Mouse (Mus musculus): ENCODE data around the gene Cyp4a14.
"Not testable (repeated sequence)": the region's sequence is repeated elsewhere in the genome, so short reads cannot be mapped to it uniquely, and the experiment has no call there.

Gene Cyp4a14

DNA sequence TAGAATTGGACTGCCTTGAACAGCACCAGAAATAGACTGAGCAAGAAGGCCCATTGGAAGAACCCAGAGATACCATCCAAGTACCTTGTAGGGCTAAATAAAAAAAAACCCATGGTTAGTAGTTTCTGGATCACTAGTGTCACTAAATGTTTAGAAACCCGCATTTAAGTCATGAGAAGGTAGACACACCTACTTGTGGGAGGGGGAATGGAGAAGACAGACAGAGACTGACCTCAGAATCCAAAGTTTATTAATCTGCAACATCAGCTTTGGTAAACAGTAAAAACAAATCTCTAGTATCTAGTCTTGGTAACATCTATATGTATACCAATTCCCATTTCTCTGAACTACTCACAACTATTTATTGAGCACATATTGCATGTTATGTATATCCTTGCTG lies at the start of gene Cyp4a14:
TSS of gene Cyp4a14 (minus strand) at position 142 of the 400 bp plus-strand sequence.
- no peak for DNase-seq

DNA sequence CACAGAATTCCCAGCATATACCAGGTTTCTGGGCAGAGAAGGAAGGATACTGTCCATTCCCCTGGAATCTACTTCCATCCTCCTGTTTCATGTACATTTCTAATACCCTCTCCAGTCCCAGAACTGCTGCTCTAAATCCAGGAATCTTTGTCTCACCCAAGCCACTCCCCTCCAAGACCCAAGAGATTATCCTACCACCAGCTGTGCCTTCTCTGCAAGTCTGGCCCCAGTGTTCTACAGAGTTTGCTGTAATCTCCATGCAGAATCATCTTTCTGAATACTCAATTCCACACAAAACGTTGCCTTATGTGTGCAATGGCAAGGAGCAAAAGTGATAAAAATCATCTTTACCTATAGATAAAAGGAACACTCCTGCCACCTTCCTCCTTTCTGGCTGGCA lies 49.2 kb upstream of the Cyp4a14 start:
- DNase-seq: no peak

DNA sequence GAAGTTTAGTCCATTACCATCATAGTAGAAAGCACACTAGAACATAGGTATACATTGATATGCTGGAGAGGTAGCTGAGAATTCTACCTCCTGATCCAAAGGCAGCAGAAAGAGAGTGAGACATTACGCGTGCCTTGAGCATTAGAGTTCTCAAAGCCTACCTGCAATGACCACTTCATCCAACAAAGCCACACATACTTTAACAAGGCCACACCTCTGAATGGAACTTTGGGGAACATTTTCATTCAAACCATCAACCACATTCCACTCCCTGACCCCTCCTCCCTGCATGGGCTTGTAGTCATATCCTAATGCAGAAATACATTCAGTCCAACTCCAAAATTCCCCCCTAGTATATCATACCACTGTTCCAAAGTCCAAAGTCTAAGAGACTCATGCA lies 25.8 kb upstream of the Cyp4a14 start:
- no peak for DNase-seq

DNA sequence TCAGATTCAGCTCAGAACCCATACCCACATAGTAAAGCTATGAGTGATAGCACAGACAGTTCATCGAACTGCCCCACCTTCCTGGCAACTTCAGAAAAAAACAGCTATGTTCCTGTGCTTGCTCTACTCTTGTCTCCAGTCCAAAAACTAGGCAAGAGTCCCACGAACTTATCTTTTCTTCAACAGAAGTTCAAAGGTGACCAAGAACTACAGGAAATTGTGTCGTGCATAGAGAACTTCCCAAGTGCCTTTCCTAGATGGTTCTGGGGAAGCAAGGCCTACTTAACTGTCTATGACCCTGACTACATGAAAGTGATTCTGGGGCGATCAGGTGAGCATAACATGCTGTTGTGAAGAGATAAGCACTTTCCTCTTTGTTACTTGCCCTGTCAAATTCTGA lies 23.5 kb upstream of the Cyp4a14 start:
- no peak for DNase-seq

DNA sequence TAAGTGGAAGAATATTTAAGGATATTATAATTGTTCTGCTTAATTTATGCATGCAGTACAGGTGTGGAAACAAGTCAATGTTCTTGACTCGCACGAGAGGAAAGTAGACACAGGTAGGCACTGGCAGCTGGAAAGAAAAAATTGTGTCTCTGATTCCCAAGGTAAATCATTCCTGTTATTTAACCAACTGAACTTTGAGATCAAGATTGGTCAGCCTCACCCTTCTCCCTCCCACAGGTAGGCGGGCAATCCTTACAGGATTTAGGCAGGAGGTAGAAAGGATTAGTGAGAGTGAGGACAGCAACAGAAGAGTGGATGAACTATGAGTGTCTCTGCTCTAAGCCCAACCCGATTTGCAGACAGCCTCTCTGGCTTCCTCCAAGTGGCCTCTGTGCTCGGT lies 22.1 kb upstream of the Cyp4a14 start, which contains the start of gene Cyp4a10:
TSS of gene Cyp4a10 (plus strand) at position 265 of the 400 bp plus-strand sequence.
- not testable (repeated sequence) for DNase-seq

DNA sequence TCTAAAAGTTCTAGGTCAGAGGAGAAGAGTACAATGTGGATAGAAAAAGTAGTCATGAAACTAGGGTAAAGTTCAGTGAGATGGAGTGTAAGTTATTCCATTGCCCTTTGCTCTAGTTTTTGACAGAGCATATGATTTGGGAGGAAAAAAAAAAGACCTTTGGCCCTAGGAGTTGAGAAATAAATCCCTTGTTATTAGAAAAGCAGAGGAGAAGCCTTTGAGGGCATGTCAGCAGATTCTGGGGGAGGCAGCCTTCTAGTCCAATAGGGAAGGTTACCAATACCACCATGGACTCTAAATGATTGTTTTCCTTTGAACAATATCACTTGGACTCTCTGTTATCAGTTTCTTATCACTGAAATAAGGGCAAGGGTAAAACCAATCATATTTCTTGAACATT lies 18.0 kb upstream of the Cyp4a14 start:
- DNase-seq: not testable (repeated sequence)

DNA sequence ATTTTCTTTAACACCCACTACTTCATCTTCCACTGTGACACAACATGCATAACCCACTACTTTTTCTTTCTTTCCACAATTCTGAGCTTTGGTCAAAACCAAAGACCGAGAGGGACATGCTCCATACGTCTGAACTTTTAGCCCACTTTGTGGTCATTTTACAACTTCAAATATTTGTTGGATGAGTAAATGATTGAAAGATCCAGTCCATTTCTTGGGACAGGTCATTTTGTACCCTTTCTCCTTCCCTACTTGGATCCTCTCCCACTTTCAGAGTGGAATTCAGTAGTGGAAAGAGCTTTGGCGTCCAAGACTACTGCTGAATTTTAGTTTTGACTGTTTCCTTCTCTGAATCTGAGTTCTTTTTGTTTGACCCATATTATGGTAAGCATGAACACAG lies 1.5 kb upstream of the Cyp4a14 start:
- no peak for DNase-seq

DNA sequence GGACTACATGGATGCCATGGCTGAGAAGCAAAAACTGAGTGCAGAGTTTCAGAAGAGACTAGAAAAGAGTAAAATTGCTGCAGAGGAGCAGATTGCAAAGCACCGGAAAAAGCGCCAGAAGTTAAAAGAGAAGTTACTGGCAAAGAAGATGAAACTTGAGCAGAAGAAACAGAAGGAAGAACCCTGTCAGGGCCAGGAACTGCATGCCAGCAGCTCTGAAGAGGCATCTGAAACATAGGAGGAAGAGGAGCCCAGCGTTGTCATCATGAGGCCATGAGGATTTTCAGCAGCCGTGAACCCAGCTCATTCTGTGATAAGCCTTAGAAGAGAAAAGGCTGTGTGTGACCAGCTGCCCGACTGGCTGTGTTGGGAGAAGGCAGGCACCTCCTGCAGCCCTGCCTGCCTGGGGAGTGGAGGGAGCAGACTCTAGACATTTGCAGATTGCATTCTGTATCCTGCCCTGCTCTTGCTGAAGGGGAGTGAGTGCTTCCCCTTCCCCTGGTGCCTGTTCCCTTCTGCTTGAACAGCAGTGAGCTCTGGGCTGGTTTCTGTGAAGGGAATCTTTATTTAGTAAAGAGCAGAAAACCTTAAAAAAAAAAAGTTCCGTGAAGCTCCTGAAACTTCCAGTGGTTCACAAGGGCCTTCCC lies 14.8 kb downstream of the Cyp4a14 start:
- DNase-seq: no peak

DNA sequence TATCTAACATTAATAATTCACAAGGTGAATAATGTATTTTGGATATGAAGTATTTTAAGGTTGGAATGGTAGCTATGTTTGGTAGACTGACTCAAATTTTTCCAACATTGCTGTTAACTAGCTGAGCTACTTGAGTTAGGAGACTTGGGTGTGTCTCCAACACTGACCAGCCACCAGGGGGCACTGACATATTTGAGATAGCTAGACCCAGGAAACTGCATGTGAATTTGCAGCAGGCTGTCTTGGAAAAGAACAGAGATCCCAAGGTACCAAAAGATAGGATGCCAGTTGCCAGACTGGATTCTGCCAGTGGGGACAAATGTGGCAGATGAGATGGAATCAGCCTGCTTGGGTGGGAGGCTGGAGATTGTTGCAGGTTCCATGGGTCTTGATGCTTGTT lies 19.9 kb downstream of the Cyp4a14 start:
- not testable (repeated sequence) for DNase-seq

DNA sequence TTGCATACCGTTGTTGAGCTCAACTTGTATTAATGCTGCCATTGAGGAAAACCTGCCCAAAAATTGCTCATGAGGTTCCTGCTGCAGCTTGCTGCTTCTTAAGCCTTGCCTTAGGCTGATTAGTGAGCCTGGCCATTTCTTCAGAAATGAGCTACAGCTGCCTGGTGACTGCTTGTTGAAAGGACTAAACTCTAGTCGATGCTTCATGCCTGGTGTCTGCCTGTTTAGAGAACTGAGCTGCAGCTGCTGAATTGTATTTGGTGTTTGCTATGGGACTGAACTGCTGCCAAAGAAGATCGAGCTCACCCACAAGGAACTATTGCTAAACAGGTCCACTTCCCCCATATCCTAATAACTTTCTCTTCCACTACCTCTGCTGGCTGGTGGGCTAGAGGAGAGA lies 22.4 kb downstream of the Cyp4a14 start:
- DNase-seq: not testable (repeated sequence)

DNA sequence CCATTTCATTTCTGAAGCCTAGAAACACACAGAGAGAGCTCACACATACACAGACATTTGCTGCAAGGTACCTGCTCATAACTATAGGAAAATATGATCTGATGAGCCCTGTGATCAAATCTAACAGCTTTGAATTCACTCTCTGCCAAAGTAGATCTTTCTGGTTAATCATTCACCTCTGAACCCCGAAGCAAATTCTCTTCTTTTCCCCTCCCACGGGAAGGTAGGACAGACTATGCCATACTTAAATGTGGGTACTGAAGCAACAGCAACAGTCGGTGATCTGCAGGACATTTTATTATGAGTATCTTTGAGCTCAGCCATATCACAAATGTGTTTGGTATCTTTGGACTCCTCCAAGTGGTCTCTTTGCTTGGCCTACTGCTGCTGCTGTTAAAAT lies 43.6 kb downstream of the Cyp4a14 start, which contains the start of gene Cyp4a30b:
TSS of gene Cyp4a30b (plus strand) at position 301 of the 400 bp plus-strand sequence.
- DNase-seq: no peak

DNA sequence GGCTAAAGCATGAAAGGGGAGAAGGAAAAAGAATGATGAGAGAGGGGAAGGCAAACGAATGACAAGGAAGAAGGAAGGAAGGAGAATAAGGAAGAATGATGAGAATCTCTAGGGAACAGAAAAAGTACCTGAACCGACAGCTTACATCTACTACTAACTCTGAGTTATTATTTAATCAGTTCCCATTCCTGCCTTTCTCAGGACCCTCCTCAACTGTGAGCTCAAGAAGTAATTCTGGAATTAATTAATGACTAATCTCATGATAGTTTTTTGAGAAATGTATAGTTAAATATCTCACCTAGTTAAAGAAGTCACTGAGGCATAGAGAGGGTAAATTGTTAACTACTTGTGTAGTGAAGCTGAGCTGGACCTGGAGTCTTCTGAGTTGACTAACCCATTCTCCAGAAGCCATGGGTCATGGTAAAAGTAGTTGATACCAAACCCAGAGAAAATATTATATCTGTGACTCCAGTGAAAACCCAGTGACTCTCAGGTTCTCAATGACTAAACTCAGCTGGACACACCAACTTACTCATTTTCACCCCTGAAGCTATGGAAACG lies 45.3 kb downstream of the Cyp4a14 start:
- no peak for DNase-seq
